Mouse (Mus musculus): Measurements from ENCODE around the gene Rbms2. TPM values are rescaled to one million over a fixed set of nuclear protein-coding genes. Genes with fewer than 3 reads are reported as not detected.

The Rbms2 gene
- total RNA-seq, 2 experiments from 2014 or later, result 0.51 to 5.0 TPM

- ATAC-seq (replicated peaks; ENCODE audit: low FRiP score, poor library complexity, severe bottlenecking), result no peak
These were observed 36.4 kb downstream of the Rbms2 start for GRCm38 (mm10) chr10:128143659-128144058.

- ATAC-seq (replicated peaks; ENCODE audit: low FRiP score, poor library complexity, severe bottlenecking), result no peak
These were observed 37.9 kb downstream of the Rbms2 start for GRCm38 (mm10) chr10:128142165-128142564.

- ATAC-seq (replicated peaks; ENCODE audit: low FRiP score, poor library complexity, severe bottlenecking), result peak; percentile 79
These were observed 39.7 kb downstream of the Rbms2 start for GRCm38 (mm10) chr10:128140236-128140952.

- ATAC-seq (replicated peaks; ENCODE audit: low FRiP score, poor library complexity, severe bottlenecking), result no peak
These were observed 44.7 kb downstream of the Rbms2 start for GRCm38 (mm10) chr10:128135374-128135773.

- no peak for ATAC-seq (replicated peaks; ENCODE audit: low FRiP score, poor library complexity, severe bottlenecking)
These were observed 46.3 kb downstream of the Rbms2 start for GRCm38 (mm10) chr10:128133650-128134332.

- no peak for ATAC-seq (replicated peaks; ENCODE audit: low FRiP score, poor library complexity, severe bottlenecking)
These were observed 48.3 kb downstream of the Rbms2 start for GRCm38 (mm10) chr10:128131812-128132211.

GRCm38 (mm10) chr10:128131297-128131696, 48.8 kb downstream of the Rbms2 start:
- no peak for ATAC-seq (replicated peaks; ENCODE audit: low FRiP score, poor library complexity, severe bottlenecking)

GRCm38 (mm10) chr10:128128143-128128542, 52.0 kb downstream of the Rbms2 start:
- no peak for ATAC-seq (replicated peaks; ENCODE audit: low FRiP score, poor library complexity, severe bottlenecking)

GRCm38 (mm10) chr10:128127497-128127896, 52.6 kb downstream of the Rbms2 start:
- no peak for ATAC-seq (replicated peaks; ENCODE audit: low FRiP score, poor library complexity, severe bottlenecking)

- ATAC-seq (replicated peaks; ENCODE audit: low FRiP score, poor library complexity, severe bottlenecking), result no peak
These were observed 54.1 kb downstream of the Rbms2 start for GRCm38 (mm10) chr10:128125951-128126350.

- ATAC-seq (replicated peaks; ENCODE audit: low FRiP score, poor library complexity, severe bottlenecking), result no peak
These were observed 55.3 kb downstream of the Rbms2 start for GRCm38 (mm10) chr10:128124831-128125230.

GRCm38 (mm10) chr10:128123833-128124232, 56.3 kb downstream of the Rbms2 start:
- ATAC-seq (replicated peaks; ENCODE audit: low FRiP score, poor library complexity, severe bottlenecking), result no peak

- no peak for ATAC-seq (replicated peaks; ENCODE audit: low FRiP score, poor library complexity, severe bottlenecking)
These were observed 68.9 kb downstream of the Rbms2 start for GRCm38 (mm10) chr10:128111227-128111626.

GRCm38 (mm10) chr10:128110103-128110761, 69.9 kb downstream of the Rbms2 start:
- no peak for ATAC-seq (replicated peaks; ENCODE audit: low FRiP score, poor library complexity, severe bottlenecking)

- ATAC-seq (replicated peaks; ENCODE audit: low FRiP score, poor library complexity, severe bottlenecking), result no peak
These were observed 82.5 kb downstream of the Rbms2 start for GRCm38 (mm10) chr10:128097587-128097971.

- peak; percentile 51 for ATAC-seq (replicated peaks; ENCODE audit: low FRiP score, poor library complexity, severe bottlenecking)
These were observed 83.2 kb downstream of the Rbms2 start for GRCm38 (mm10) chr10:128096693-128097586.

GRCm38 (mm10) chr10:128096313-128096692, 83.8 kb downstream of the Rbms2 start:
- ATAC-seq (replicated peaks; ENCODE audit: low FRiP score, poor library complexity, severe bottlenecking), result no peak

- no peak for ATAC-seq (replicated peaks; ENCODE audit: low FRiP score, poor library complexity, severe bottlenecking)
These were observed 85.0 kb downstream of the Rbms2 start for GRCm38 (mm10) chr10:128095003-128095636.

- peak; percentile 55 for ATAC-seq (replicated peaks; ENCODE audit: low FRiP score, poor library complexity, severe bottlenecking)
These were observed 85.6 kb downstream of the Rbms2 start for GRCm38 (mm10) chr10:128094340-128094968.
